Mouse (Mus musculus): ENCODE measurements around the gene Utp20. TPM values are rescaled to one million over a fixed set of nuclear protein-coding genes. Genes with fewer than 3 reads are reported as not detected.
"Not testable (repeated sequence)": the region's sequence is repeated elsewhere in the genome, so short reads cannot be mapped to it uniquely, and the experiment has no call there.

Gene Utp20
- polyA plus RNA-seq, 1 experiment from 2014 or later, result 12.9 TPM

- H3K27me3 ChIP-seq; H3K9me3 ChIP-seq; H3K4me1 ChIP-seq; H3K9ac ChIP-seq (replicated peaks); H3K4me2 ChIP-seq (replicated peaks); ATAC-seq (replicated peaks); H3K4me3 ChIP-seq; H3K27ac ChIP-seq (replicated peaks): not testable (repeated sequence)
- WGBS, result 92% methylated on average over 2 of the region's 2 CpGs
- H3K36me3 ChIP-seq, result peaks cover 35% of the 10 kb centered on the region
Measured at GRCm38 (mm10) chr10:88783135-88783534, 43.5 kb downstream of the Utp20 start.

- H3K4me2 ChIP-seq (replicated peaks), result no peak overlapping the region
- no peaks in the 10 kb centered on the region for H3K9me3 ChIP-seq
- H3K36me3 ChIP-seq, result peaks cover 36% of the 10 kb centered on the region
- ATAC-seq (replicated peaks), result no peak
- H3K27me3 ChIP-seq, result no peaks in the 10 kb centered on the region
- no peak overlapping the region for H3K4me3 ChIP-seq
- no peak overlapping the region for H3K27ac ChIP-seq (replicated peaks)
- no peaks in the 10 kb centered on the region for H3K4me1 ChIP-seq
- WGBS, result 88% methylated on average over 4 of the region's 4 CpGs
- H3K9ac ChIP-seq (replicated peaks), result no peak overlapping the region
Measured at GRCm38 (mm10) chr10:88780716-88781115, 45.9 kb downstream of the Utp20 start.

GRCm38 (mm10) chr10:88776206-88776605 is 50.4 kb downstream of the Utp20 start:
- Histone ChIP-seq H3K4me3 (no peak overlapping the region), H3K4me2 (replicated peaks) (no peak overlapping the region), H3K9ac (replicated peaks) (no peak overlapping the region), H3K4me1 (no peaks in the 10 kb centered on the region), H3K9me3 (no peaks in the 10 kb centered on the region), H3K27me3 (no peaks in the 10 kb centered on the region), H3K36me3 (peaks cover 39% of the 10 kb centered on the region), H3K27ac (replicated peaks) (no peak overlapping the region)
- 86% methylated on average over 6 of the region's 6 CpGs for WGBS
- ATAC-seq (replicated peaks), result no peak

GRCm38 (mm10) chr10:88772965-88773364 is 53.6 kb downstream of the Utp20 start:
- H3K27me3 ChIP-seq; H3K27ac ChIP-seq (replicated peaks); H3K4me3 ChIP-seq; H3K9ac ChIP-seq (replicated peaks); H3K4me2 ChIP-seq (replicated peaks); ATAC-seq (replicated peaks); H3K4me1 ChIP-seq; H3K9me3 ChIP-seq: not testable (repeated sequence)
- 87% methylated on average over 5 of the region's 5 CpGs for WGBS
- peaks cover 50% of the 10 kb centered on the region for H3K36me3 ChIP-seq

- H3K27me3 ChIP-seq, result no peaks in the 10 kb centered on the region
Measured at GRCm38 (mm10) chr10:88769676-88770075, 56.9 kb downstream of the Utp20 start.

GRCm38 (mm10) chr10:88768961-88769360 is 57.6 kb downstream of the Utp20 start:
- no peak overlapping the region for H3K4me3 ChIP-seq
- no peak for ATAC-seq (replicated peaks)
- no peak overlapping the region for H3K4me2 ChIP-seq (replicated peaks)
- H3K27me3 ChIP-seq, result no peaks in the 10 kb centered on the region
- H3K9me3 ChIP-seq, result no peaks in the 10 kb centered on the region
- H3K36me3 ChIP-seq, result peaks cover 44% of the 10 kb centered on the region
- H3K27ac ChIP-seq (replicated peaks), result no peak overlapping the region
- H3K4me1 ChIP-seq, result no peaks in the 10 kb centered on the region
- 93% methylated on average over 5 of the region's 5 CpGs for WGBS
- H3K9ac ChIP-seq (replicated peaks), result no peak overlapping the region

More at GRCm38 (mm10) chr10:88769676-88770075, 56.9 kb downstream of the Utp20 start:
- WGBS, result 95% methylated on average over 7 of the region's 7 CpGs
- H3K9ac ChIP-seq (replicated peaks), result no peak overlapping the region
- no peak overlapping the region for H3K4me3 ChIP-seq
- H3K36me3 ChIP-seq, result peaks cover 42% of the 10 kb centered on the region
- H3K4me1 ChIP-seq, result no peaks in the 10 kb centered on the region
- ATAC-seq (replicated peaks), result no peak
- no peaks in the 10 kb centered on the region for H3K9me3 ChIP-seq
- H3K4me2 ChIP-seq (replicated peaks), result no peak overlapping the region
- H3K27ac ChIP-seq (replicated peaks), result no peak overlapping the region

- 90% methylated on average over 15 of the region's 15 CpGs for WGBS
- no peaks in the 10 kb centered on the region for H3K27me3 ChIP-seq
- no peaks in the 10 kb centered on the region for H3K4me1 ChIP-seq
- H3K9me3 ChIP-seq, result no peaks in the 10 kb centered on the region
- peaks cover 53% of the 10 kb centered on the region for H3K36me3 ChIP-seq
- H3K4me3 ChIP-seq, result no peak overlapping the region
- no peak overlapping the region for H3K9ac ChIP-seq (replicated peaks)
- H3K27ac ChIP-seq (replicated peaks), result no peak overlapping the region
- no peak for ATAC-seq (replicated peaks)
- no peak overlapping the region for H3K4me2 ChIP-seq (replicated peaks)
Measured at GRCm38 (mm10) chr10:88765431-88766142, 61.0 kb downstream of the Utp20 start.

GRCm38 (mm10) chr10:88761524-88762212 is 64.9 kb downstream of the Utp20 start:
- Histone ChIP-seq H3K27me3 (no peaks in the 10 kb centered on the region), H3K27ac (replicated peaks) (no peak overlapping the region), H3K9me3 (no peaks in the 10 kb centered on the region), H3K4me2 (replicated peaks) (no peak overlapping the region), H3K4me1 (no peaks in the 10 kb centered on the region), H3K9ac (replicated peaks) (no peak overlapping the region), H3K36me3 (peaks cover 64% of the 10 kb centered on the region), H3K4me3 (no peak overlapping the region)
- ATAC-seq (replicated peaks), result no peak
- 91% methylated on average over 13 of the region's 13 CpGs for WGBS

GRCm38 (mm10) chr10:88741426-88741825 is 85.2 kb downstream of the Utp20 start:
- H3K9me3 ChIP-seq, result no peaks in the 10 kb centered on the region
- no peaks in the 10 kb centered on the region for H3K27me3 ChIP-seq
- H3K4me1 ChIP-seq, result no peaks in the 10 kb centered on the region
- H3K4me2 ChIP-seq (replicated peaks), result no peak overlapping the region
- H3K9ac ChIP-seq (replicated peaks), result no peak overlapping the region
- no peak overlapping the region for H3K27ac ChIP-seq (replicated peaks)
- WGBS, result 86% methylated on average over 2 of the region's 2 CpGs
- no peak for ATAC-seq (replicated peaks)
- H3K4me3 ChIP-seq, result no peak overlapping the region
- H3K36me3 ChIP-seq, result peaks cover 63% of the 10 kb centered on the region

GRCm38 (mm10) chr10:88740781-88741180 is 85.8 kb downstream of the Utp20 start:
- Histone ChIP-seq H3K36me3 (peaks cover 66% of the 10 kb centered on the region), H3K4me2 (replicated peaks) (no peak overlapping the region), H3K4me1 (no peaks in the 10 kb centered on the region), H3K27me3 (no peaks in the 10 kb centered on the region), H3K27ac (replicated peaks) (no peak overlapping the region), H3K9me3 (no peaks in the 10 kb centered on the region), H3K9ac (replicated peaks) (no peak overlapping the region), H3K4me3 (no peak overlapping the region)
- no peak for ATAC-seq (replicated peaks)
- WGBS, result 91% methylated on average over 5 of the region's 5 CpGs

GRCm38 (mm10) chr10:88739818-88740217 is 86.8 kb downstream of the Utp20 start:
- Histone ChIP-seq H3K4me1 (no peaks in the 10 kb centered on the region), H3K4me2 (replicated peaks) (no peak overlapping the region), H3K9me3 (no peaks in the 10 kb centered on the region), H3K27ac (replicated peaks) (no peak overlapping the region), H3K4me3 (no peak overlapping the region), H3K27me3 (no peaks in the 10 kb centered on the region), H3K36me3 (peaks cover 59% of the 10 kb centered on the region), H3K9ac (replicated peaks) (no peak overlapping the region)
- no peak for ATAC-seq (replicated peaks)
- WGBS, result 96% methylated on average over 1 of the region's 1 CpGs

GRCm38 (mm10) chr10:88739074-88739473 is 87.5 kb downstream of the Utp20 start:
- H3K4me1 ChIP-seq; H3K9me3 ChIP-seq; H3K27ac ChIP-seq (replicated peaks); H3K4me3 ChIP-seq; H3K27me3 ChIP-seq; H3K9ac ChIP-seq (replicated peaks); H3K4me2 ChIP-seq (replicated peaks); ATAC-seq (replicated peaks): not testable (repeated sequence)
- 94% methylated on average over 8 of the region's 8 CpGs for WGBS
- H3K36me3 ChIP-seq, result peaks cover 52% of the 10 kb centered on the region

GRCm38 (mm10) chr10:88732309-88732622 is 94.3 kb downstream of the Utp20 start:
- Histone ChIP-seq H3K27me3 (no peaks in the 10 kb centered on the region), H3K36me3 (peaks cover 13% of the 10 kb centered on the region), H3K4me2 (replicated peaks) (peak overlapping the region; percentile 83), H3K27ac (replicated peaks) (no peak overlapping the region), H3K9me3 (no peaks in the 10 kb centered on the region), H3K4me1 (peaks cover 19% of the 10 kb centered on the region), H3K9ac (replicated peaks) (peak overlapping the region; percentile 93), H3K4me3 (peak overlapping the region; percentile 97)
- ATAC-seq (replicated peaks), result no peak
- 15% methylated on average over 6 of the region's 6 CpGs for WGBS
